Mouse (Mus musculus): ENCODE data around the gene Cep57l1. TPM values are rescaled to one million over a fixed set of nuclear protein-coding genes. Genes with fewer than 3 reads are reported as not detected.

The Cep57l1 gene
- total and polyA plus RNA-seq, 3 experiments, result 0.86 to 2.5 (median 2.3) TPM

DNA sequence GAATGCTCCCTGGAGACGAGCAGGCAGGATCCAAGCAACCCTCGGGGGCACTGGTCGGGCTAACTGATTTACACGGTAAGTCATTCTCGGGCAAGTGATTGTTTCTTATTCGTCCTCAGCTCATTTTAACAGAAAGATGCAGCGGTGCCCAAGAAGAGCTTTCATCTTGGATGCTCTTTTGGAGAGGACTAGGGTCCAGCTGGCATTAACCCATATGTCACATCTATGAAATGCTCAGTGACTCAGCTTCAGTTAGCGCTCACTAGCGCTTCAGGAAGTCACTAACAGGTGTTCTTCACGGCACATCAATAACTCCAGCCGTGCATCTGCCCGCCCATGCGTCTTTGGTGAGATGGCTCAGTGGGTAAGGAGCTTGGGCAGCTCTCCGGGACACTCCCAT is 94.1 kb downstream of the Cep57l1 start:
- H3K36me3 ChIP-seq (ENCODE audit: control insufficient read depth, insufficient read depth, low read length), result no peaks in the 10 kb centered on the region
- 94% methylated on average over 14 of the region's 14 CpGs for WGBS
- no peak overlapping the region for H3K27ac ChIP-seq
- TF ChIP-seq POLR2A (IDR thresholded peaks at IDR 0.05; ENCODE audit: insufficient read depth, low read depth, low read length), result no peak
- TF ChIP-seq CTCF (IDR thresholded peaks at IDR 0.05), result no peak
- no peak for TF ChIP-seq EP300 (IDR thresholded peaks at IDR 0.05; ENCODE audit: insufficient read depth, low read depth, low read length)
- no peaks in the 10 kb centered on the region for H3K27me3 ChIP-seq (ENCODE audit: control insufficient read depth, insufficient read depth, low read length)
- no peak for DNase-seq
- H3K9ac ChIP-seq (ENCODE audit: low read depth, low read length), result no peak overlapping the region
- intact Hi-C loops (cut with DNase I), result no loop called here
- no peak overlapping the region for H3K4me3 ChIP-seq
- no peaks in the 10 kb centered on the region for H3K4me1 ChIP-seq (ENCODE audit: control insufficient read depth, insufficient read depth, low read length)
- no peaks in the 10 kb centered on the region for H3K79me2 ChIP-seq (replicated peaks; ENCODE audit: control insufficient read depth, insufficient read depth, low read length)

DNA sequence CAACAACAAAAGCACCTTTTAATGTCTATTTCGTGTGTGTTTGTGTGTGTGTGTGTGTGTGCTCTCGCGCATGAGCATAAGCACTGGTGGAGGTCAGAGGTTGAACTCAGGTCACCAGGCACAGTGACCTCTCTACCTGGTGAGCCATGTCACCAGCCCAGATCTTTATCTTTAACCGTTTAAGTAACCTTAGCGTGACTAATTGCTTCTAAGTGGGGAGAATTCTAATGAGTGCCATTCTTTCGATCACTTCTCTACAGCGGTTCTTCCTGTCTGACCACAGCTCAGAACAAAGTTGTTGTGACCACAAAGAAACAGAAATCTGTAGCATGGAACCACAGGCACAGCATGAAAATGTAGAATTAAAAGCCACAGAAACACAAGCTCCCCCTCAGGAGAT is 98.2 kb downstream of the Cep57l1 start:
- intact Hi-C loops (cut with DNase I), result no loop called here
- H3K4me1 ChIP-seq (ENCODE audit: control insufficient read depth, insufficient read depth, low read length), result no peaks in the 10 kb centered on the region

DNA sequence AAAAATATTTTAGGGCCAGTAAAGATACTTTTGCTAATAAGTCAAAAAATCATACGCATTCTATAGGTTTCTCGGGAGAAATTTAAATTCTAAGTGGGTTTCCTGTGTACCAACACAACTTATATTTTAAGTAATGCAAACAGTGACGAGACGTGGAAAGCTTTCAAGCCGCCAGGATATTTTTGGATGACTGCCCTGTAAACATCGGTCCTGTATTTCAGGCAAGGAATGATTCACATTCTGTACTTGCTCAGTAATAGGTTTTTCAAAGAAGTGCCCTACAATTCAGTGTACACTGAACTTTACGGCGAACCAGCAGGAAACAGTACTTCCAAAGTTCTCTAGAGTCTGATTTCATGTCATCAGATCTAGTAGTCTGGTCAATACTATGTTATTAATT is 98.9 kb downstream of the Cep57l1 start:
- Histone ChIP-seq H3K27me3 (ENCODE audit: control insufficient read depth, insufficient read depth, low read length) (no peaks in the 10 kb centered on the region), H3K27ac (no peak overlapping the region), H3K4me1 (ENCODE audit: control insufficient read depth, insufficient read depth, low read length) (no peaks in the 10 kb centered on the region), H3K36me3 (ENCODE audit: control insufficient read depth, insufficient read depth, low read length) (no peaks in the 10 kb centered on the region), H3K4me3 (no peak overlapping the region), H3K79me2 (replicated peaks; ENCODE audit: control insufficient read depth, insufficient read depth, low read length) (no peaks in the 10 kb centered on the region), H3K9ac (ENCODE audit: low read depth, low read length) (no peak overlapping the region)
- no peak for DNase-seq
- intact Hi-C loops (cut with DNase I), result no loop called here
- TF ChIP-seq POLR2A (IDR thresholded peaks at IDR 0.05; ENCODE audit: insufficient read depth, low read depth, low read length) (no peak), EP300 (IDR thresholded peaks at IDR 0.05; ENCODE audit: insufficient read depth, low read depth, low read length) (no peak), CTCF (IDR thresholded peaks at IDR 0.05) (no peak)
- WGBS, result 52% methylated on average over 8 of the region's 8 CpGs

More for the DNA sequence above, 98.2 kb downstream of the Cep57l1 start:
- TF ChIP-seq POLR2A (IDR thresholded peaks at IDR 0.05; ENCODE audit: insufficient read depth, low read depth, low read length), result no peak
- H3K27ac ChIP-seq, result no peak overlapping the region
- H3K79me2 ChIP-seq (replicated peaks; ENCODE audit: control insufficient read depth, insufficient read depth, low read length), result no peaks in the 10 kb centered on the region
- H3K27me3 ChIP-seq (ENCODE audit: control insufficient read depth, insufficient read depth, low read length), result no peaks in the 10 kb centered on the region
- H3K4me3 ChIP-seq, result no peak overlapping the region
- 81% methylated on average over 7 of the region's 7 CpGs for WGBS
- no peak for DNase-seq
- no peak overlapping the region for H3K9ac ChIP-seq (ENCODE audit: low read depth, low read length)
- H3K36me3 ChIP-seq (ENCODE audit: control insufficient read depth, insufficient read depth, low read length), result no peaks in the 10 kb centered on the region

DNA sequence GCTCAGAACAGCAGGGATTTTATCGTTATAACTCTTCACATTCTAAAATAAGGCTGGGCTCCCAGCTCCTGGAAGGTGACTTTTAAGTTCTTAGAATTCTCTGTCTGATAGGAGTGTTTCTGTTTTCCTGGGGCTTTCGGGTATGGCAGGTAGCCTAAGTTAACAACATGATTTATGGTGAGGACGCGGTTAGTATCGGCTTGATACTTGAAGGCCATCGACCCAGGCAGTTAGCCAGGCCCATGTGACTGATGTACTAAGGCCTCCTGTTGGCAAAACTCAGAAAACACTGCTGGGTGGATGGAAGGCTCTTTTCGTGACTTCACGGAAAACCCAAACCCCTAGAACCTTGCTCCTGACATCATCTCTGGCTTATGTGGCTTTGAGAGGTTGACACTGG is 100.3 kb downstream of the Cep57l1 start:
- H3K36me3 ChIP-seq (ENCODE audit: control insufficient read depth, insufficient read depth, low read length), result no peaks in the 10 kb centered on the region
- H3K9ac ChIP-seq (ENCODE audit: low read depth, low read length), result no peak overlapping the region
- 65% methylated on average over 8 of the region's 8 CpGs for WGBS
- no peaks in the 10 kb centered on the region for H3K79me2 ChIP-seq (replicated peaks; ENCODE audit: control insufficient read depth, insufficient read depth, low read length)
- no peak for TF ChIP-seq EP300 (IDR thresholded peaks at IDR 0.05; ENCODE audit: insufficient read depth, low read depth, low read length)
- TF ChIP-seq POLR2A (IDR thresholded peaks at IDR 0.05; ENCODE audit: insufficient read depth, low read depth, low read length), result no peak
- no peak for TF ChIP-seq CTCF (IDR thresholded peaks at IDR 0.05)
- DNase-seq, result peak; percentile 18 to 28
- intact Hi-C loops (cut with DNase I), result no loop called here
- H3K4me1 ChIP-seq (ENCODE audit: control insufficient read depth, insufficient read depth, low read length), result no peaks in the 10 kb centered on the region
- H3K4me3 ChIP-seq, result no peak overlapping the region
- no peak overlapping the region for H3K27ac ChIP-seq
- H3K27me3 ChIP-seq (ENCODE audit: control insufficient read depth, insufficient read depth, low read length), result no peaks in the 10 kb centered on the region

DNA sequence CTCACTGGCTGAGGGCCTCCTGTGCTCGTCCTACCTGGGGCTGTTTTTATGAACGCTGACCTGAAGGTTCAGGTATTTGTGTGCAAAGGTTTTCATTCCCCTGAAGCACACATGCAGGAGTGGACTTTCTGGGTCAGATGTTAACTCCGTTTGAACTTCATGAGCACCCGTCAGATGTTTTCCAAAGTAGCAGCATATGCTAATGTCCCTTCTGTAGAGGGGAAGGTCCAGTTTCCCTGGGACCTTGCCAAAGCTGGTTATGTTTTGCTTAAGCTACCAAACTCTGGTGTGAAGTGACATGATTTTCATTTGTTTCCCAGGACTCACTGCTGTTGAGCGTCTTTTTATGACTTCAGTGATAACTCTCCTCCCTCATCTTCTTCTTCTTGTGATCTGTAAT is 110.0 kb downstream of the Cep57l1 start:
- intact Hi-C loops (cut with DNase I), result no loop called here
- TF ChIP-seq CTCF (IDR thresholded peaks at IDR 0.05) (no peak), EP300 (IDR thresholded peaks at IDR 0.05; ENCODE audit: insufficient read depth, low read depth, low read length) (no peak), POLR2A (IDR thresholded peaks at IDR 0.05; ENCODE audit: insufficient read depth, low read depth, low read length) (no peak)
- WGBS, result 84% methylated on average over 5 of the region's 5 CpGs
- Histone ChIP-seq H3K27ac (no peak overlapping the region), H3K79me2 (replicated peaks; ENCODE audit: control insufficient read depth, insufficient read depth, low read length) (no peaks in the 10 kb centered on the region), H3K4me1 (ENCODE audit: control insufficient read depth, insufficient read depth, low read length) (no peaks in the 10 kb centered on the region), H3K9ac (ENCODE audit: low read depth, low read length) (no peak overlapping the region), H3K36me3 (ENCODE audit: control insufficient read depth, insufficient read depth, low read length) (no peaks in the 10 kb centered on the region), H3K27me3 (ENCODE audit: control insufficient read depth, insufficient read depth, low read length) (no peaks in the 10 kb centered on the region), H3K4me3 (no peak overlapping the region)
- DNase-seq, result no peak

DNA sequence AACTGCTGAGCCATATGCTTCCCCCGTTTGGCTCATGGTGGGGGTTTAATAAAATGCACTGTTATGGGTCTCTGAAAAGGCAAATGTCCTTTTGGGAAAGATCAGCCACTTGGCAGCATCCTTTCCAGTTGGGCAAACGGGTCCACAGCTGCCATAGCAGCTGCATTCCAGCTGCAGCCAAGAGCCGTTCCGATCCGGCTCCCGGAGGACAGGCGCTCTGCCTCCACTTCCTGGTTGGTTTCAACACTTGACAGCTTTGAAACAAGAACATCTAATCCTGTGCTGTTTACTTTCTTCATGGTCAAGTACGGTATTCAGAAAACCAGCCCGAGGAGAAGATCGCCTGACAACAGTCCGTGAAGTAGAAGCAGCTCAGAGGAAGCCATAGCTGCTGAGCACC is 112.6 kb downstream of the Cep57l1 start:
- no peaks in the 10 kb centered on the region for H3K27me3 ChIP-seq (ENCODE audit: control insufficient read depth, insufficient read depth, low read length)
- no peaks in the 10 kb centered on the region for H3K79me2 ChIP-seq (replicated peaks; ENCODE audit: control insufficient read depth, insufficient read depth, low read length)
- no peak overlapping the region for H3K9ac ChIP-seq (ENCODE audit: low read depth, low read length)
- DNase-seq, result peak in 1 of 2 experiments; percentile 24
- no peak overlapping the region for H3K27ac ChIP-seq
- H3K36me3 ChIP-seq (ENCODE audit: control insufficient read depth, insufficient read depth, low read length), result no peaks in the 10 kb centered on the region
- intact Hi-C loops (cut with DNase I), result no loop called here
- 65% methylated on average over 11 of the region's 11 CpGs for WGBS
- no peak overlapping the region for H3K4me3 ChIP-seq
- no peak for TF ChIP-seq POLR2A (IDR thresholded peaks at IDR 0.05; ENCODE audit: insufficient read depth, low read depth, low read length)
- no peaks in the 10 kb centered on the region for H3K4me1 ChIP-seq (ENCODE audit: control insufficient read depth, insufficient read depth, low read length)

Measured in heart, adult 2 months (tissue).